Mouse (Mus musculus) midbrain, embryonic 14.5 days (tissue): ENCODE measurements around the gene Clec11a. TPM values are rescaled to one million over a fixed set of nuclear protein-coding genes. Genes with fewer than 3 reads are reported as not detected.
A peak's percentile ranks its signal among the peaks of the same experiment; 100 is the strongest.

Source experiments
- ATAC-seq: fragments of 200-750 bp; cut with Nextera tagmentation; 2 replicates; pipeline ENCODE4 v1.8.0; 2017; ENCODE audit warnings: moderate number of reproducible peaks, moderate library complexity; ENCODE audit not compliant: low FRiP score, low TSS enrichment
- DNase-seq: peaks from one replicate; pipeline ENCODE4 v3.0.0-alpha.2; 2015
- H3K27ac ChIP-seq: fragments of 300-500 bp; sonication (generic); replicated peaks from 2 replicates; pipeline ENCODE4 v1.5.1; 2014; ENCODE audit warnings: mild to moderate bottlenecking, low read depth, low read length, moderate library complexity
- H3K27me3 ChIP-seq: fragments of 300-500 bp; sonication (generic); 2 replicates; pipeline ENCODE4 v1.6.1; 2014; ENCODE audit warnings: low read length, control low read depth, mixed read lengths; ENCODE audit not compliant: control insufficient read depth, insufficient read depth
- H3K36me3 ChIP-seq: fragments of 300-500 bp; sonication (generic); 2 replicates; pipeline ENCODE4 v1.6.1; 2014; ENCODE audit warnings: low read length, control low read depth; ENCODE audit not compliant: control insufficient read depth, insufficient read depth
- H3K4me1 ChIP-seq: fragments of 300-500 bp; sonication (generic); 2 replicates; pipeline ENCODE4 v1.6.1; 2014; ENCODE audit warnings: mild to moderate bottlenecking, antibody characterized with exemption, low read length, control low read depth; ENCODE audit not compliant: control insufficient read depth, insufficient read depth
- H3K4me2 ChIP-seq: fragments of 300-500 bp; sonication (generic); 2 replicates; pipeline ENCODE4 v1.6.1; 2014; ENCODE audit warnings: mild to moderate bottlenecking, low read length, moderate library complexity
- H3K4me3 ChIP-seq: fragments of 300-500 bp; sonication (generic); replicated peaks from 2 replicates; pipeline ENCODE4 v1.5.1; 2014; ENCODE audit warnings: low read depth, low read length
- H3K9ac ChIP-seq: fragments of 300-500 bp; sonication (generic); replicated peaks from 2 replicates; pipeline ENCODE4 v1.6.1; 2014; ENCODE audit warnings: mild to moderate bottlenecking, low read length, moderate library complexity
- H3K9me3 ChIP-seq: fragments of 300-500 bp; sonication (generic); 2 replicates; pipeline ENCODE4 v1.6.1; 2016; ENCODE audit warnings: low read length, control low read depth, mixed read lengths; ENCODE audit not compliant: control insufficient read depth
- WGBS: fragments of 180-500 bp; shearing (Covaris S2); extraction: QIAGEN DNeasy Blood & Tissue Kit; methylation state at CpG from one replicate; pipeline ENCODE4 v1.1.7; 2014; 5-methylcytosine and 5-hydroxymethylcytosine counted together
- polyA plus RNA-seq: library from polyadenylated mRNA; unstranded; fragments of >200 nt; fragmentation: Nextera tagmentation; extraction: Ambion mirVana; gene quantifications from 2 replicates; pipeline ENCODE4 v1.2.1, GENCODE M21; 2014

Clec11a gene
- polyA plus RNA-seq, 1 experiment from 2014 or later, result 4.6 TPM

GRCm38 (mm10) chr7:44335031-44335878 is 28.6 kb upstream of the Clec11a start:
- 4% methylated on average over 36 of the region's 40 CpGs for WGBS
- DNase-seq (peak; percentile 88), ATAC-seq (peak; percentile 78)
- no peaks in the 10 kb centered on the region for H3K9me3 ChIP-seq
- peak overlapping the region; percentile 93 for H3K4me2 ChIP-seq
- H3K27me3 ChIP-seq, result peaks cover 3% of the 10 kb centered on the region; the same call in 1 of the 2 replicates
- peak overlapping the region; percentile 68 for H3K4me3 ChIP-seq
- H3K4me1 ChIP-seq, result peaks cover 14% of the 10 kb centered on the region
- H3K9ac ChIP-seq, result peak overlapping the region; percentile 93
- peak overlapping the region; percentile 93 for H3K27ac ChIP-seq
- peaks cover 15% of the 10 kb centered on the region for H3K36me3 ChIP-seq

DNA sequence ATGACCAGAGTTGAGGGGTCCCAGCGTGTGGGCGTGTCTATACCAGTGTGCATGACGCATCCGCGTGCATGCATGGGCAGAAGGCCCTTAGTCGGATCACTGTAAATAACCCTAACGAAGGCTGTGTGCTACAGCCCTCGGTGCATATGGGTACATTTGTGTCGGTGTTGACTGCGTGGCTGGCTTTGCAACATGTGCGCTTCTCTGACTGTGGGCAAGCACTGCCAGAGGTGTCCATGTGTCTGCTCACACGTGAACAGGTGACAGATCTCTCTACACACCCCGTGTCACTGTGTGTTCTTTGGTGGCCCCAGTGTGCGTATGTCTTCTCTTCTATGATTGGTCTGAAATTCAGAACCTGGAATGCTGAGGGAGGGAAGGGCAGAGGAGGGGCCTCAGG is 27.4 kb upstream of the Clec11a start:
- Histone ChIP-seq H3K9ac (no peak overlapping the region), H3K4me3 (no peak overlapping the region), H3K36me3 (peaks cover 24% of the 10 kb centered on the region), H3K27ac (no peak overlapping the region), H3K4me2 (no peak overlapping the region), H3K4me1 (peaks cover 14% of the 10 kb centered on the region), H3K27me3 (peaks cover 3% of the 10 kb centered on the region; the same call in 1 of the 2 replicates), H3K9me3 (no peaks in the 10 kb centered on the region)
- 76% methylated on average over 14 of the region's 14 CpGs for WGBS
- ATAC-seq (no peak), DNase-seq (no peak)

GRCm38 (mm10) chr7:44332336-44332735 is 25.6 kb upstream of the Clec11a start:
- Histone ChIP-seq H3K36me3 (peaks cover 32% of the 10 kb centered on the region), H3K9ac (no peak overlapping the region), H3K9me3 (no peaks in the 10 kb centered on the region), H3K27me3 (peaks cover 3% of the 10 kb centered on the region; the same call in 1 of the 2 replicates), H3K27ac (no peak overlapping the region), H3K4me1 (peaks cover 4% of the 10 kb centered on the region), H3K4me2 (no peak overlapping the region), H3K4me3 (no peak overlapping the region)
- ATAC-seq (no peak), DNase-seq (no peak)
- WGBS, result 74% methylated on average over 3 of the region's 3 CpGs

DNA sequence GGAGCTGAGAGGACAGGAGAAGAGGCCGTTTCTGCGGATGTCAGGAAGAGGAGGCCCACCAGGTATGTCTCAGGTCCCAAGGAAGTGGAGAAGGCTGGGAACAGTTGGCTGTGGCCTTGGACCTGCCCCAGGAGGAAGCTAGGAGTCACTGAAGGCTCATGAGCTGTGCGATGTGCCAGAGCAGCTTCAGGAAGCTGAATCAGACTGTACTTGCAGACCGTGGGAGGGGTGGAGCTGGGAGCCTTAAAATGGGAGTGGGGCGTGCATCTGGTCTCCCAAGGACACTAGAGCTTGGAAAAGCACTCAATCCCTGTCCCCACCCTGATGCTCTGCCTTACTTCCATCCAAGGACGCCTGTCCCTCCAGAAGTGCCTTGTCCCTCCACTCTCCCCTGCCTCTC is 19.9 kb upstream of the Clec11a start:
- Histone ChIP-seq H3K27me3 (no peaks in the 10 kb centered on the region), H3K9ac (no peak overlapping the region), H3K4me1 (no peaks in the 10 kb centered on the region), H3K36me3 (peaks cover 70% of the 10 kb centered on the region), H3K4me3 (no peak overlapping the region), H3K27ac (no peak overlapping the region), H3K4me2 (no peak overlapping the region), H3K9me3 (no peaks in the 10 kb centered on the region)
- no peak for ATAC-seq
- 73% methylated on average over 6 of the region's 6 CpGs for WGBS
- DNase-seq, result no peak

- Histone ChIP-seq H3K4me3 (no peak overlapping the region), H3K36me3 (peaks cover 87% of the 10 kb centered on the region), H3K4me1 (no peaks in the 10 kb centered on the region), H3K27ac (no peak overlapping the region), H3K9me3 (no peaks in the 10 kb centered on the region), H3K27me3 (no peaks in the 10 kb centered on the region), H3K9ac (no peak overlapping the region), H3K4me2 (no peak overlapping the region)
- DNase-seq (no peak), ATAC-seq (no peak)
- 87% methylated on average over 1 of the region's 1 CpGs for WGBS
Measured at GRCm38 (mm10) chr7:44322290-44322689, 15.6 kb upstream of the Clec11a start.

- Histone ChIP-seq H3K4me2 (no peak overlapping the region), H3K36me3 (peaks cover 83% of the 10 kb centered on the region), H3K27me3 (no peaks in the 10 kb centered on the region), H3K9ac (no peak overlapping the region), H3K4me1 (no peaks in the 10 kb centered on the region), H3K4me3 (no peak overlapping the region), H3K9me3 (no peaks in the 10 kb centered on the region), H3K27ac (no peak overlapping the region)
- WGBS, result 60% methylated on average over 8 of the region's 8 CpGs
- peak; percentile 31 for DNase-seq
- ATAC-seq, result no peak
Measured at GRCm38 (mm10) chr7:44320886-44321285, 14.2 kb upstream of the Clec11a start.

- DNase-seq, result peak; percentile 73
- ATAC-seq, result no peak; the same call in 1 of the 2 replicates
- Histone ChIP-seq H3K4me3 (no peak overlapping the region), H3K4me2 (no peak overlapping the region), H3K9ac (no peak overlapping the region), H3K36me3 (peaks cover 87% of the 10 kb centered on the region), H3K9me3 (no peaks in the 10 kb centered on the region), H3K27ac (no peak overlapping the region), H3K27me3 (no peaks in the 10 kb centered on the region), H3K4me1 (no peaks in the 10 kb centered on the region)
- 31% methylated on average over 4 of the region's 4 CpGs for WGBS
Measured at GRCm38 (mm10) chr7:44317913-44318312, 11.2 kb upstream of the Clec11a start.

GRCm38 (mm10) chr7:44312484-44312883 is 5.8 kb upstream of the Clec11a start:
- Histone ChIP-seq H3K4me3 (no peak overlapping the region), H3K4me1 (peaks cover 13% of the 10 kb centered on the region), H3K9ac (no peak overlapping the region), H3K27me3 (no peaks in the 10 kb centered on the region), H3K4me2 (no peak overlapping the region; the same call in 1 of the 2 replicates), H3K9me3 (no peaks in the 10 kb centered on the region), H3K36me3 (peaks cover 41% of the 10 kb centered on the region), H3K27ac (no peak overlapping the region)
- DNase-seq, result no peak
- WGBS, result 68% methylated on average over 16 of the region's 16 CpGs
- ATAC-seq, result no peak
